Mouse (Mus musculus) lung, embryonic 14.5 days (tissue): ENCODE data around the gene Sox18. TPM values are rescaled to one million over a fixed set of nuclear protein-coding genes. Genes with fewer than 3 reads are reported as not detected.

Source experiments
- ATAC-seq: fragments of 200-750 bp; cut with Nextera tagmentation; 2 replicates; pipeline ENCODE4 v1.8.0; 2017; ENCODE audit warnings: mild to moderate bottlenecking, moderate TSS enrichment, moderate library complexity; ENCODE audit not compliant: insufficient read depth
- DNase-seq: peaks from one replicate; pipeline ENCODE4 v3.0.0-alpha.2; 2015
- H3K27ac ChIP-seq: fragments of 300-500 bp; sonication (generic); 2 replicates; pipeline ENCODE4 v1.5.1; 2014; ENCODE audit warnings: low read depth, mild to moderate bottlenecking, moderate library complexity
- H3K27me3 ChIP-seq: fragments of 300-500 bp; sonication (generic); 2 replicates; pipeline ENCODE4 v1.6.1; 2014; ENCODE audit warnings: low read length, control low read depth; ENCODE audit not compliant: insufficient read depth
- H3K36me3 ChIP-seq: fragments of 300-500 bp; sonication (generic); 2 replicates; pipeline ENCODE4 v1.6.1; 2014; ENCODE audit warnings: control low read depth; ENCODE audit not compliant: insufficient read depth
- H3K4me1 ChIP-seq: fragments of 300-500 bp; sonication (generic); 2 replicates; pipeline ENCODE4 v1.6.1; 2014; ENCODE audit warnings: antibody characterized with exemption, control low read depth; ENCODE audit not compliant: insufficient read depth
- H3K4me2 ChIP-seq: fragments of 300-500 bp; sonication (generic); 2 replicates; pipeline ENCODE4 v1.6.1; 2014; ENCODE audit warnings: mild to moderate bottlenecking
- H3K4me3 ChIP-seq: fragments of 300-500 bp; sonication (generic); 2 replicates; pipeline ENCODE4 v1.5.1; 2014; ENCODE audit warnings: low read depth, low read length
- H3K9ac ChIP-seq: fragments of 300-500 bp; sonication (generic); 2 replicates; pipeline ENCODE4 v1.6.1; 2014
- H3K9me3 ChIP-seq: fragments of 300-500 bp; sonication (generic); 2 replicates; pipeline ENCODE4 v1.6.1; 2016; ENCODE audit warnings: low read depth, low read length, control low read depth
- CTCF ChIP-seq: IDR thresholded peaks from 2 replicates; pipeline ENCODE4 v1.5.1; 2016; ENCODE audit warnings: antibody characterized with exemption, low read depth
- WGBS: fragments of 180-500 bp; shearing (Covaris S2); extraction: QIAGEN DNeasy Blood & Tissue Kit; methylation state at CpG from one replicate; pipeline ENCODE4 v1.1.7; 2014; 5-methylcytosine and 5-hydroxymethylcytosine counted together
- polyA plus RNA-seq: library from polyadenylated mRNA; unstranded; fragments of >200 nt; fragmentation: Nextera tagmentation; extraction: Ambion mirVana; gene quantifications from 2 replicates; pipeline ENCODE4 v1.2.1, GENCODE M21; 2014

Gene Sox18
- polyA plus RNA-seq, 1 experiment from 2014 or later = 64.7 TPM

GRCm38 (mm10) chr2:181706668-181707067 lies 35.2 kb upstream of the Sox18 start:
- ATAC-seq = no peak
- Histone ChIP-seq H3K9ac (no peak overlapping the region), H3K4me2 (no peak overlapping the region), H3K9me3 (no peaks in the 10 kb centered on the region), H3K4me1 (no peaks in the 10 kb centered on the region), H3K27me3 (no peaks in the 10 kb centered on the region), H3K36me3 (no peaks in the 10 kb centered on the region), H3K27ac (no peak overlapping the region), H3K4me3 (no peak overlapping the region)
- WGBS = 30% methylated on average over 4 of the region's 4 CpGs
- DNase-seq = peak; percentile 46
- peak; percentile 45 for TF ChIP-seq CTCF

GRCm38 (mm10) chr2:181698241-181698640 lies 26.8 kb upstream of the Sox18 start, which contains the start of gene Lkaaear1:
Gene Lkaaear1, minus strand, starts transcription at chr2:181698442.
- Histone ChIP-seq H3K27ac (no peak within 1 kb of the TSS), H3K4me3 (no peak within 1 kb of the TSS), H3K27me3 (0 out of 2 replicates have a peak, but pooled peaks cover 4% of the 10 kb centered on the region), H3K9ac (no peak within 1 kb of the TSS), H3K4me2 (no peak within 1 kb of the TSS), H3K9me3 (no peaks in the 10 kb centered on the region), H3K4me1 (0 out of 2 replicates have a peak, but pooled peaks cover 4% of the 10 kb centered on the region), H3K36me3 (no peaks in the 10 kb centered on the region)
- TF ChIP-seq CTCF = no peak
- ATAC-seq (no peak), DNase-seq (no peak)
- 45% methylated on average over 5 of the region's 5 CpGs for WGBS

GRCm38 (mm10) chr2:181696801-181697420 lies 25.5 kb upstream of the Sox18 start:
- Histone ChIP-seq H3K9ac (no peak overlapping the region), H3K4me1 (peaks cover 10% of the 10 kb centered on the region; the same call in 1 of the 2 replicates), H3K36me3 (no peaks in the 10 kb centered on the region), H3K4me3 (no peak overlapping the region), H3K9me3 (no peaks in the 10 kb centered on the region), H3K27me3 (0 out of 2 replicates have a peak, but pooled peaks cover 4% of the 10 kb centered on the region), H3K27ac (no peak overlapping the region), H3K4me2 (no peak overlapping the region)
- ATAC-seq (no peak), DNase-seq (no peak)
- no peak for TF ChIP-seq CTCF
- 70% methylated on average over 33 of the region's 33 CpGs for WGBS

GRCm38 (mm10) chr2:181695776-181696175 lies 24.3 kb upstream of the Sox18 start:
- no peak for TF ChIP-seq CTCF
- Histone ChIP-seq H3K9me3 (no peaks in the 10 kb centered on the region), H3K36me3 (0 out of 2 replicates have a peak, but pooled peaks cover 1% of the 10 kb centered on the region), H3K4me2 (no peak overlapping the region), H3K27me3 (0 out of 2 replicates have a peak, but pooled peaks cover 4% of the 10 kb centered on the region), H3K4me3 (no peak overlapping the region), H3K27ac (no peak overlapping the region), H3K4me1 (peaks cover 10% of the 10 kb centered on the region; the same call in 1 of the 2 replicates), H3K9ac (no peak overlapping the region)
- ATAC-seq = no peak
- 50% methylated on average over 1 of the region's 1 CpGs for WGBS
- no peak for DNase-seq

- Histone ChIP-seq H3K36me3 (peaks cover 9% of the 10 kb centered on the region; the same call in 1 of the 2 replicates), H3K9ac (no peak overlapping the region; the same call in 1 of the 2 replicates), H3K9me3 (no peaks in the 10 kb centered on the region), H3K4me2 (peak overlapping the region; percentile 85), H3K27me3 (0 out of 2 replicates have a peak, but pooled peaks cover 4% of the 10 kb centered on the region), H3K4me1 (peaks cover 10% of the 10 kb centered on the region; the same call in 1 of the 2 replicates), H3K4me3 (peak overlapping the region; percentile 68), H3K27ac (no peak overlapping the region)
- no peak for DNase-seq
- 84% methylated on average over 3 of the region's 3 CpGs for WGBS
- no peak for TF ChIP-seq CTCF
- ATAC-seq = no peak
These were observed 23.1 kb upstream of the Sox18 start for GRCm38 (mm10) chr2:181694581-181694980.

- peak within 1 kb of the TSS; percentile 46; the same call in 1 of the 2 replicates for H3K27ac ChIP-seq
- no peaks in the 10 kb centered on the region for H3K9me3 ChIP-seq
- peak within 1 kb of the TSS; percentile 85 for H3K4me2 ChIP-seq
- ATAC-seq (peak; percentile 86), DNase-seq (peak; percentile 88)
- TF ChIP-seq CTCF = no peak
- H3K4me1 ChIP-seq = peaks cover 10% of the 10 kb centered on the region; the same call in 1 of the 2 replicates
- H3K4me3 ChIP-seq = peak within 1 kb of the TSS; percentile 68
- peaks cover 17% of the 10 kb centered on the region for H3K36me3 ChIP-seq
- H3K27me3 ChIP-seq = 0 out of 2 replicates have a peak, but pooled peaks cover 4% of the 10 kb centered on the region
- WGBS = under 1% methylated on average over 75 of the region's 75 CpGs
- peak within 1 kb of the TSS; percentile 66 for H3K9ac ChIP-seq
These were observed 22.2 kb upstream of the Sox18 start, which contains the start of gene Rgs19 for GRCm38 (mm10) chr2:181693339-181694280. Gene Rgs19, minus strand, starts transcription at chr2:181693977.
